Comparison of ENCODE assay signal across 7 mouse cellular contexts in the genomic region with DNA sequence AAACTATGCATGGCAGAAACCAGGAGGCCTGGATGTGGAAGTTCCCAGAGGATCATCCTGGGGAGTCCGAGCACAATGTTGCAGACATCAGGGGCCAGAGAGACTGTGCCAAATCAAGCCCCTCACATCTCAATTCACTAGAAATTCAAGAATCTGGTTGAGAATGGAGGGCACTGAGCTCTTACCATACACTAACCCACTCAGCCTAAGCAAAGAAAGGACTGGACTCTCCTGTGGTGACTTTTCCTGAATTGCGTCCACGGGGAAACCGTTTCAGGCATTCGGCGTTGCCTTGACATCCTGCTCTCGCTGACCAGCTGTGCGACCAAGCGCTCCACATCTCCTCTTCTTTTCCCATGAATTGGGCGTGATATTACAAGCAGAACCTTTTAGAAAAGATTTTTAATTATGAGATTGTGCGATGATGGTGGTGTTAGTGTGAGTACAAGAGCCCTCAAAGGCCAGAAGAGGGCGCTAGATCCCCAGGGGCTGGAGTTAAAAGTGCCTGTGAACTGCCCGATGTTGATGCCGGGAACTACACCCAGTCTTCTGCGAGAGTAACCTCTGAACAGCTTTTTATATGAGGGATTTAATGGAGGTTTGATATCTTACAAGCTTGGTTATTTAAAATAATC. TPM values are rescaled to one million over a fixed set of nuclear protein-coding genes. Genes with fewer than 3 reads are reported as not detected.
DNase-seq lines count a peak whose midpoint lies in the region; ATAC-seq and TF ChIP-seq lines count a peak whose summit lies in the region.

No protein-coding gene starts in this region.

- H3K27ac ChIP-seq in heart, embryonic 13.5 days (replicated peaks): no peak overlapping the region

- peak; percentile 56 for DNase-seq in CD4-positive helper T cell, adult 2 months (ENCODE audit: low read depth, low spot score)
- DNase-seq in G1E (ENCODE audit: low spot score): no peak
- DNase-seq in cerebellum, adult 9-11 months: peak; percentile 56
- DNase-seq in kidney, postnatal 25 days: peak; percentile 59
- DNase-seq in mesoderm, embryonic 11.5 days (ENCODE audit: low read depth, low spot score): peak; percentile 82
- DNase-seq in testis, postnatal 10 days (ENCODE audit: low spot score): peak; percentile 59

- no peaks in the 10 kb centered on the region for H3K36me3 ChIP-seq in G1E (replicated peaks)
- H3K36me3 ChIP-seq in heart, embryonic 13.5 days: no peaks in the 10 kb centered on the region

- H3K4me2 ChIP-seq in heart, embryonic 13.5 days: peak overlapping the region; percentile 60

- H3K9ac ChIP-seq in heart, embryonic 13.5 days: peak overlapping the region; percentile 56

- peak; percentile 61 for TF ChIP-seq CTCF in G1E (IDR thresholded peaks at IDR 0.05; ENCODE audit: low read depth, low read length)

- peaks cover 2% of the 10 kb centered on the region; the same call in 1 of the 2 replicates for H3K4me1 ChIP-seq in G1E (ENCODE audit: insufficient read depth, low read depth, low read length)
- H3K4me1 ChIP-seq in heart, embryonic 13.5 days: peaks cover 19% of the 10 kb centered on the region

- WGBS in heart, embryonic 13.5 days: 46% methylated on average over 15 of the region's 15 CpGs

- no peak for ATAC-seq in G1E (ENCODE audit: extremely low read depth, insufficient number of reproducible peaks, low FRiP score, poor library complexity, severe bottlenecking)
- ATAC-seq in heart, embryonic 13.5 days (ENCODE audit: extremely low read depth, insufficient number of reproducible peaks, low FRiP score, low TSS enrichment): no peak

- no peaks in the 10 kb centered on the region for H3K9me3 ChIP-seq in G1E (replicated peaks)
- H3K9me3 ChIP-seq in heart, embryonic 13.5 days: no peaks in the 10 kb centered on the region

- peaks cover 23% of the 10 kb centered on the region for H3K27me3 ChIP-seq in G1E (ENCODE audit: insufficient read depth, low read length)
- H3K27me3 ChIP-seq in heart, embryonic 13.5 days (replicated peaks): peaks cover 6% of the 10 kb centered on the region; the same call in 1 of the 2 replicates

- H3K4me3 ChIP-seq in G1E (ENCODE audit: low read depth, low read length): no peak overlapping the region
- peak overlapping the region; percentile 16; the same call in 1 of the 2 replicates for H3K4me3 ChIP-seq in heart, embryonic 13.5 days

RNA-seq across cellular contexts. Expression of a gene that starts 43.0 kb away (rescaled TPM):
- total RNA-seq in G1E (2014; fragmentation: Nextera tagmentation) (63.6 and 71.5 TPM in 2 replicates), G1E (2017) (56.3 and 57.9 TPM in 2 replicates)
- 4.2 and 5.5 TPM in 2 replicates for polyA plus RNA-seq in G1E (2012)
- polyA plus RNA-seq in heart, embryonic 13.5 days (2015; fragmentation: Nextera tagmentation; extraction: Ambion mirVana): 79.8 and 94.2 TPM in 2 replicates

Comparison
In these comparisons a context has a peak if more than half of its experiments do, and no peak if none do; other contexts are left out.
1. RNA of a gene that starts 43.0 kb away (polyA plus RNA-seq): 79.8 to 94.2 TPM in heart, embryonic 13.5 days; 4.2 to 5.5 TPM in G1E; every median in the first group is over 10 times any median in the second.